Mouse (Mus musculus) heart, adult 18-20 months (tissue): ENCODE measurements around the gene Cars2. TPM values are rescaled to one million over a fixed set of nuclear protein-coding genes. Genes with fewer than 3 reads are reported as not detected.
"Not testable (repeated sequence)": the region's sequence is repeated elsewhere in the genome, so short reads cannot be mapped to it uniquely, and the experiment has no call there.

ENCODE experiments used
- DNase-seq, 2 experiments: peaks; one replicate each; pipeline ENCODE4 v3.0.0; 2021 to 2022; ENCODE audit warnings: mixed read lengths in 1 of 2
- long read RNA-seq, 2 experiments: library from polyadenylated mRNA; stranded (forward); transcript quantifications; one replicate each; pipeline ENCODE4 v2.0.0; 2021
- total RNA-seq, 2 experiments: library from RNA; stranded (reverse); gene quantifications; 2 replicates each; pipeline ENCODE4 v1.2.3; 2021

The Cars2 gene
- total RNA-seq, result 10 to 100 TPM; 51.6 to 52.2 TPM
- long read RNA-seq, experiment 1, transcript Cars2-201 (15 exons, 1,902 nt), result major isoform, 10 of 71 reads
- long read RNA-seq, experiment 1, partial matches to known transcripts, result 43 of 71 reads
- long read RNA-seq, experiment 1, other reads (novel, unspliced or antisense), result 17 of 71 reads
- long read RNA-seq, experiment 2, partial matches to known transcripts, result 2 of 45 reads
- long read RNA-seq, experiment 2, other reads (novel, unspliced or antisense), result 38 of 45 reads

- DNase-seq, result peak; percentile 97
These were observed at the start of gene Cars2 for GRCm38 (mm10) chr8:11550281-11550948. Cars2 (minus strand) TSS chr8:11550783.

- DNase-seq, result no peak
These were observed 42.8 kb upstream of the Cars2 start for GRCm38 (mm10) chr8:11593222-11593884.

- DNase-seq, result no peak
These were observed 41.7 kb upstream of the Cars2 start for GRCm38 (mm10) chr8:11592296-11592695.

GRCm38 (mm10) chr8:11591837-11592236, 41.3 kb upstream of the Cars2 start:
- no peak for DNase-seq

- no peak for DNase-seq
These were observed 35.8 kb upstream of the Cars2 start for GRCm38 (mm10) chr8:11586374-11586745.

- DNase-seq, result no peak
These were observed 35.2 kb upstream of the Cars2 start for GRCm38 (mm10) chr8:11585513-11586373.

GRCm38 (mm10) chr8:11575604-11576384, 25.2 kb upstream of the Cars2 start:
- peak; percentile 28 to 42 for DNase-seq

GRCm38 (mm10) chr8:11574911-11575603, 24.5 kb upstream of the Cars2 start:
- no peak for DNase-seq

- DNase-seq, result no peak
These were observed 21.8 kb upstream of the Cars2 start for GRCm38 (mm10) chr8:11572428-11572827.

GRCm38 (mm10) chr8:11571950-11572349, 21.4 kb upstream of the Cars2 start:
- no peak for DNase-seq

- DNase-seq, result no peak
These were observed 20.2 kb upstream of the Cars2 start for GRCm38 (mm10) chr8:11570742-11571141.

- no peak for DNase-seq
These were observed 18.9 kb upstream of the Cars2 start for GRCm38 (mm10) chr8:11569260-11570097.

GRCm38 (mm10) chr8:11568193-11568592, 17.6 kb upstream of the Cars2 start:
- DNase-seq, result not testable (repeated sequence)

GRCm38 (mm10) chr8:11564721-11565120, 14.1 kb upstream of the Cars2 start:
- no peak for DNase-seq

- no peak for DNase-seq
These were observed 13.7 kb upstream of the Cars2 start for GRCm38 (mm10) chr8:11564236-11564635.

GRCm38 (mm10) chr8:11560220-11560619, 9.6 kb upstream of the Cars2 start:
- DNase-seq, result no peak

- DNase-seq, result no peak
These were observed 8.9 kb upstream of the Cars2 start for GRCm38 (mm10) chr8:11559511-11559910.

- peak; percentile 96 to 99 for DNase-seq
These were observed 7.4 kb upstream of the Cars2 start for GRCm38 (mm10) chr8:11557768-11558629.

GRCm38 (mm10) chr8:11557424-11557767, 6.8 kb upstream of the Cars2 start:
- DNase-seq, result no peak
